Mouse (Mus musculus) megakaryocyte, embryonic 14.5 days (primary cell): ENCODE measurements around the gene Akap13.

ENCODE experiments used
- FLI1 ChIP-seq: IDR thresholded peaks from 2 replicates; pipeline ENCODE4 v1.6.1; 2012; ENCODE audit warnings: low read length, inconsistent platforms, mixed read lengths
- GATA1 ChIP-seq: IDR thresholded peaks from 3 replicates; pipeline ENCODE4 v1.6.1; 2012; ENCODE audit warnings: mixed read lengths, low read length, inconsistent platforms, borderline replicate concordance

GRCm38 (mm10) chr7:75633807-75634526 is 178.6 kb downstream of the Akap13 start:
- no peak for TF ChIP-seq FLI1
- no peak for TF ChIP-seq GATA1
